Mouse (Mus musculus) forebrain, embryonic 14.5 days (tissue): ENCODE results near the gene Pnpla6. TPM values are rescaled to one million over a fixed set of nuclear protein-coding genes. Genes with fewer than 3 reads are reported as not detected.

Experiments used
- ATAC-seq: fragments of 200-750 bp; cut with Nextera tagmentation; 2 replicates; pipeline ENCODE4 v1.8.0; 2017; ENCODE audit warnings: mild to moderate bottlenecking, moderate library complexity
- DNase-seq: peaks from one replicate; pipeline ENCODE4 v3.0.0-alpha.2; 2015; ENCODE audit warnings: low spot score
- H3K27ac ChIP-seq: fragments of 300-500 bp; sonication (generic); 2 replicates; pipeline ENCODE4 v1.5.1; 2014; ENCODE audit warnings: low read depth, mild to moderate bottlenecking, control low read depth, low read length, moderate library complexity
- H3K27me3 ChIP-seq: fragments of 300-500 bp; sonication (generic); replicated peaks from 2 replicates; pipeline ENCODE4 v1.6.1; 2014; ENCODE audit warnings: low read length, control low read depth, mixed read lengths; ENCODE audit not compliant: control insufficient read depth, insufficient read depth
- H3K36me3 ChIP-seq: fragments of 300-500 bp; sonication (generic); 2 replicates; pipeline ENCODE4 v1.6.1; 2014; ENCODE audit warnings: low read length, control low read depth; ENCODE audit not compliant: control insufficient read depth, insufficient read depth
- H3K4me1 ChIP-seq: fragments of 300-500 bp; sonication (generic); 2 replicates; pipeline ENCODE4 v1.6.1; 2014; ENCODE audit warnings: antibody characterized with exemption, low read length, control low read depth; ENCODE audit not compliant: control insufficient read depth, insufficient read depth
- H3K4me2 ChIP-seq: fragments of 300-500 bp; sonication (generic); 2 replicates; pipeline ENCODE4 v1.6.1; 2014; ENCODE audit warnings: mild to moderate bottlenecking, control low read depth, low read length
- H3K4me3 ChIP-seq: fragments of 300-500 bp; sonication (generic); 2 replicates; pipeline ENCODE4 v1.5.1; 2014; ENCODE audit warnings: low read depth, low read length, control low read depth
- H3K9ac ChIP-seq: fragments of 300-500 bp; sonication (generic); 2 replicates; pipeline ENCODE4 v1.6.1; 2014; ENCODE audit warnings: mild to moderate bottlenecking, low read length, control low read depth, moderate library complexity
- H3K9me3 ChIP-seq: fragments of 300-500 bp; sonication (generic); replicated peaks from 2 replicates; pipeline ENCODE4 v1.6.1; 2016; ENCODE audit warnings: low read length, control low read depth, mixed read lengths; ENCODE audit not compliant: control insufficient read depth
- WGBS: fragments of 180-500 bp; shearing (Covaris S2); extraction: QIAGEN DNeasy Blood & Tissue Kit; methylation state at CpG from one replicate; pipeline ENCODE4 v1.1.7; 2014; 5-methylcytosine and 5-hydroxymethylcytosine counted together
- polyA plus RNA-seq: library from polyadenylated mRNA; unstranded; fragments of >200 nt; fragmentation: Nextera tagmentation; extraction: Ambion mirVana; gene quantifications from 2 replicates; pipeline ENCODE4 v1.2.1, GENCODE M21; 2014

Pnpla6 gene
- polyA plus RNA-seq, 1 experiment from 2014 or later = 16.7 TPM

GRCm38 (mm10) chr8:3499751-3500150, 15.4 kb upstream of the Pnpla6 start:
- H3K4me3 ChIP-seq = peak overlapping the region; percentile 81
- 7% methylated on average over 8 of the region's 8 CpGs for WGBS
- H3K27me3 ChIP-seq = no peaks in the 10 kb centered on the region
- peaks cover 9% of the 10 kb centered on the region for H3K4me1 ChIP-seq
- ATAC-seq (no peak), DNase-seq (no peak)
- peak overlapping the region; percentile 85 for H3K27ac ChIP-seq
- peak overlapping the region; percentile 77 for H3K4me2 ChIP-seq
- H3K36me3 ChIP-seq = peaks cover 31% of the 10 kb centered on the region
- no peaks in the 10 kb centered on the region for H3K9me3 ChIP-seq
- H3K9ac ChIP-seq = peak overlapping the region; percentile 90

DNA sequence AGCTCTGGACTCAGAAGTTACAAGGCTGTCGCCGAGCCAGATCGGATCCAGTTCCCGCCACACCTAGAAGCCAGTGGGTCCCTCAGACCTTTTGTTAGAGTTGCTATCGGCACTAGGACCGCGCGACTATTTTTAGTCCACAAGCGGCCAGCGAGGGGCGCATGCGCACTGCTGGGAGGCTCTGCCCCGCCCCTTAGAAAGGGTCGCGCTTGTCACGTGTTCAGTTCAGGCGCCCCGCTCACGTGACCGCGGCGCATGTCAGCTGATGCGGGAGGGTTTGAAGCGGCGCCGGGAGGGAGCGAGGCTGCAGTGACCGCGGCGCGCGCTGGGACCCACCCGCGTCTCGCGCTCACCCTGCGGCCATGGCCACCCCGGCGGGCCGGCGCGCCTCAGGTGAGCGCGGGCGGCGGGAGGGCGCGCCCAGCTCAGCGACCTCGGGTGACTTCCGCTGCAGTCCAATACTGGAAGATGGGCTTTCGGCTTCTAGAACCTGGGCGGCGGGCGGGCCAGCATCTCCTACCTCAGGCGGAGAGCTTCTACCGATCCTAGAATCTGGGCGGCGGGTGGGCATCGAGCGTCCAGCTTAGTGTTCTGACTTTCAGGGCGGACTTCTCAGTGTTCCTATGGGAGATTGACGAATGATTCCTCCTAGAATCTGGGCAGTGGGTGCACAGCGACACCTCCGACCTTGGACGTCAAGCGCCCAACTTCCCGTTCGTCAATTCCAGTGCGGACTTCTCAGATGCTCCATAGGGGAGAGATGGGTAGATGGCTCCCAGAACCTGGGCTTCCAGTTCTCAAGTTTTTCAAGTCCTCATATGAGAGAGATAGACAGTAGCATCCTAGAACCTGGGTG, 14.7 kb upstream of the Pnpla6 start, which contains the start of gene Mcoln1:
Gene Mcoln1 (plus strand): TSS at position 223 of the 856 bp plus-strand sequence.
- Histone ChIP-seq H3K4me3 (peak within 1 kb of the TSS; percentile 81), H3K36me3 (peaks cover 27% of the 10 kb centered on the region), H3K27me3 (no peaks in the 10 kb centered on the region), H3K27ac (peak within 1 kb of the TSS; percentile 85), H3K9ac (peak within 1 kb of the TSS; percentile 90), H3K4me2 (peak within 1 kb of the TSS; percentile 92), H3K4me1 (peaks cover 9% of the 10 kb centered on the region), H3K9me3 (no peaks in the 10 kb centered on the region)
- 0% methylated on average over 70 of the region's 70 CpGs for WGBS
- DNase-seq (peak; percentile 99), ATAC-seq (peak; percentile 92)

- Histone ChIP-seq H3K9ac (no peak overlapping the region), H3K36me3 (peaks cover 25% of the 10 kb centered on the region), H3K4me2 (no peak overlapping the region), H3K4me1 (peaks cover 9% of the 10 kb centered on the region), H3K4me3 (no peak overlapping the region), H3K9me3 (no peaks in the 10 kb centered on the region), H3K27me3 (no peaks in the 10 kb centered on the region), H3K27ac (no peak overlapping the region)
- WGBS = 74% methylated on average over 4 of the region's 4 CpGs
- DNase-seq = no peak
- ATAC-seq = no peak
These were observed 13.0 kb upstream of the Pnpla6 start for GRCm38 (mm10) chr8:3502217-3502616.

GRCm38 (mm10) chr8:3507979-3508754, 7.0 kb upstream of the Pnpla6 start:
- ATAC-seq (no peak), DNase-seq (no peak)
- WGBS = 87% methylated on average over 6 of the region's 6 CpGs
- no peak overlapping the region for H3K4me2 ChIP-seq
- H3K4me3 ChIP-seq = no peak overlapping the region
- no peaks in the 10 kb centered on the region for H3K4me1 ChIP-seq
- no peak overlapping the region for H3K9ac ChIP-seq
- H3K36me3 ChIP-seq = peaks cover 67% of the 10 kb centered on the region
- H3K27ac ChIP-seq = no peak overlapping the region
- no peaks in the 10 kb centered on the region for H3K27me3 ChIP-seq
- no peaks in the 10 kb centered on the region for H3K9me3 ChIP-seq

GRCm38 (mm10) chr8:3514681-3515247, 420 bp upstream of the Pnpla6 start:
- H3K9me3 ChIP-seq = no peaks in the 10 kb centered on the region
- peaks cover 40% of the 10 kb centered on the region for H3K36me3 ChIP-seq
- 34% methylated on average over 13 of the region's 13 CpGs for WGBS
- peak overlapping the region; percentile 32 for H3K4me3 ChIP-seq
- no peaks in the 10 kb centered on the region for H3K27me3 ChIP-seq
- no peak for ATAC-seq
- peak overlapping the region; percentile 58 for H3K27ac ChIP-seq
- DNase-seq = no peak
- peak overlapping the region; percentile 67 for H3K4me2 ChIP-seq
- peak overlapping the region; percentile 59; the same call in 1 of the 2 replicates for H3K9ac ChIP-seq
- no peaks in the 10 kb centered on the region for H3K4me1 ChIP-seq

- whole genome bisulfite sequencing = under 1% methylated on average over 25 of the region's 25 CpGs
- no peaks in the 10 kb centered on the region for H3K27me3 ChIP-seq
- peak overlapping the region; percentile 52 for H3K27ac ChIP-seq
- peak overlapping the region; percentile 32 for H3K4me3 ChIP-seq
- H3K9me3 ChIP-seq = no peaks in the 10 kb centered on the region
- ATAC-seq (peak; percentile 33), DNase-seq (peak; percentile 48)
- H3K4me1 ChIP-seq = no peaks in the 10 kb centered on the region
- peak overlapping the region; percentile 67 for H3K4me2 ChIP-seq
- peaks cover 32% of the 10 kb centered on the region for H3K36me3 ChIP-seq
- H3K9ac ChIP-seq = peak overlapping the region; percentile 59
These were observed 710 bp downstream of the Pnpla6 start for GRCm38 (mm10) chr8:3515771-3516417.

GRCm38 (mm10) chr8:3516450-3517116, 1.4 kb downstream of the Pnpla6 start:
- DNase-seq = peak; percentile 97
- Histone ChIP-seq H3K9ac (peak overlapping the region; percentile 59), H3K9me3 (no peaks in the 10 kb centered on the region), H3K27ac (peak overlapping the region; percentile 52), H3K4me1 (no peaks in the 10 kb centered on the region), H3K4me3 (peak overlapping the region; percentile 32), H3K4me2 (peak overlapping the region; percentile 67), H3K27me3 (no peaks in the 10 kb centered on the region), H3K36me3 (peaks cover 31% of the 10 kb centered on the region)
- WGBS = under 1% methylated on average over 36 of the region's 36 CpGs
- peak; percentile 88 for ATAC-seq

- peak overlapping the region; percentile 67 for H3K4me2 ChIP-seq
- 15% methylated on average over 16 of the region's 16 CpGs for WGBS
- H3K27me3 ChIP-seq = no peaks in the 10 kb centered on the region
- peaks cover 30% of the 10 kb centered on the region for H3K36me3 ChIP-seq
- ATAC-seq (no peak), DNase-seq (peak; percentile 20)
- no peak overlapping the region for H3K27ac ChIP-seq
- H3K9ac ChIP-seq = peak overlapping the region; percentile 57
- H3K4me3 ChIP-seq = peak overlapping the region; percentile 32
- H3K9me3 ChIP-seq = no peaks in the 10 kb centered on the region
- H3K4me1 ChIP-seq = no peaks in the 10 kb centered on the region
These were observed 1.9 kb downstream of the Pnpla6 start for GRCm38 (mm10) chr8:3517117-3517495.
